Mouse (Mus musculus) lung, embryonic 16.5 days (tissue): ENCODE results near the gene Golga4. TPM values are rescaled to one million over a fixed set of nuclear protein-coding genes. Genes with fewer than 3 reads are reported as not detected.
A peak's percentile ranks its signal among the peaks of the same experiment; 100 is the strongest.

Experiments
- ATAC-seq: fragments of 200-750 bp; cut with Nextera tagmentation; 2 replicates; pipeline ENCODE4 v1.8.0; 2017; ENCODE audit warnings: low read depth, mild to moderate bottlenecking, moderate library complexity
- H3K27ac ChIP-seq: fragments of 300-500 bp; sonication (generic); 2 replicates; pipeline ENCODE4 v1.5.1; 2014; ENCODE audit warnings: mild to moderate bottlenecking, control low read depth, low read length
- H3K27me3 ChIP-seq: fragments of 300-500 bp; sonication (generic); 2 replicates; pipeline ENCODE4 v1.6.1; 2014; ENCODE audit warnings: low read depth, low read length, mixed read lengths; ENCODE audit not compliant: control insufficient read depth, insufficient read depth
- H3K36me3 ChIP-seq: fragments of 300-500 bp; sonication (generic); 2 replicates; pipeline ENCODE4 v1.6.1; 2014; ENCODE audit warnings: low read length; ENCODE audit not compliant: control insufficient read depth, insufficient read depth
- H3K4me1 ChIP-seq: fragments of 300-500 bp; sonication (generic); replicated peaks from 2 replicates; pipeline ENCODE4 v1.6.1; 2014; ENCODE audit warnings: low read length, mixed read lengths; ENCODE audit not compliant: control insufficient read depth, insufficient read depth
- H3K4me2 ChIP-seq: fragments of 300-500 bp; sonication (generic); 2 replicates; pipeline ENCODE4 v1.6.1; 2014; ENCODE audit warnings: low read depth, low read length, control low read depth
- H3K4me3 ChIP-seq: fragments of 300-500 bp; sonication (generic); 2 replicates; pipeline ENCODE4 v1.5.1; 2014; ENCODE audit warnings: mild to moderate bottlenecking, low read length, control low read depth
- H3K9ac ChIP-seq: fragments of 300-500 bp; sonication (generic); 2 replicates; pipeline ENCODE4 v1.6.1; 2014; ENCODE audit warnings: low read length, control low read depth
- H3K9me3 ChIP-seq: fragments of 300-500 bp; sonication (generic); 2 replicates; pipeline ENCODE4 v1.6.1; 2016; ENCODE audit warnings: low read length; ENCODE audit not compliant: control insufficient read depth
- WGBS: fragments of 180-500 bp; shearing (Covaris S2); extraction: QIAGEN DNeasy Blood & Tissue Kit; methylation state at CpG from one replicate; pipeline ENCODE4 v1.1.7; 2014; 5-methylcytosine and 5-hydroxymethylcytosine counted together
- polyA plus RNA-seq: library from polyadenylated mRNA; unstranded; fragments of >200 nt; fragmentation: Nextera tagmentation; extraction: Ambion mirVana; gene quantifications from 2 replicates; pipeline ENCODE4 v1.2.1, GENCODE M21; 2015

Golga4 gene
- polyA plus RNA-seq, 1 experiment from 2014 or later = 40.2 TPM

- WGBS = 85% methylated on average over 6 of the region's 6 CpGs
- no peak overlapping the region for H3K4me2 ChIP-seq
- ATAC-seq = no peak
- H3K4me1 ChIP-seq = peaks cover 14% of the 10 kb centered on the region
- no peak overlapping the region for H3K27ac ChIP-seq
- H3K9me3 ChIP-seq = no peaks in the 10 kb centered on the region
- H3K9ac ChIP-seq = no peak overlapping the region
- no peak overlapping the region for H3K4me3 ChIP-seq
- peaks cover 10% of the 10 kb centered on the region for H3K36me3 ChIP-seq
- no peaks in the 10 kb centered on the region for H3K27me3 ChIP-seq
Measured at GRCm38 (mm10) chr9:118515476-118515875, 9.4 kb downstream of the Golga4 start.

- Histone ChIP-seq H3K9me3 (no peaks in the 10 kb centered on the region), H3K4me2 (no peak overlapping the region), H3K36me3 (peaks cover 10% of the 10 kb centered on the region), H3K27ac (no peak overlapping the region), H3K4me3 (no peak overlapping the region), H3K4me1 (peaks cover 18% of the 10 kb centered on the region), H3K27me3 (no peaks in the 10 kb centered on the region), H3K9ac (no peak overlapping the region)
- ATAC-seq = no peak
- WGBS = 83% methylated on average over 3 of the region's 3 CpGs
Measured at GRCm38 (mm10) chr9:118516162-118516561, 10.1 kb downstream of the Golga4 start.

DNA sequence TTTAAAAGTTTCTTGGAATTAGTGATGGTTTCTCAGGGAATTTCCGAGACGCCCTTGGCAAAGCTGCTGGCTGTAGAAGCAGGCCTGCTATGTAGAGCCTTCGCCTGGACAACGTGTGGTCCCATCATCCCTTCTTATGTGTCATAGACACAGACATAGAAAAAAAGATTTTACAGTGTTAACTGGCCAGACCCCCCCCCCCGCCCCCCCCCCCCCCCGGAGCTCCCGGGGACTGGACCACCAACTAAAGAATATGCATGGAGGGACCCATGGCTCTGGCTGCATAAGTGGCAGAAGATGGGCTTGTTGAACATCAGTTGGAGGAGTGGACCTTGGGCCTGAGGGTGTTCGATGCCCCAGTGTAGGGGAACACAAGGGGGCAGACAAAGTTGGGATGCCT is 11.6 kb downstream of the Golga4 start:
- no peaks in the 10 kb centered on the region for H3K27me3 ChIP-seq
- WGBS = 79% methylated on average over 8 of the region's 8 CpGs
- no peak overlapping the region for H3K4me3 ChIP-seq
- H3K9me3 ChIP-seq = no peaks in the 10 kb centered on the region
- peaks cover 10% of the 10 kb centered on the region for H3K36me3 ChIP-seq
- no peak overlapping the region for H3K4me2 ChIP-seq
- no peak for ATAC-seq
- H3K27ac ChIP-seq = no peak overlapping the region
- peaks cover 18% of the 10 kb centered on the region for H3K4me1 ChIP-seq
- no peak overlapping the region for H3K9ac ChIP-seq

- no peak overlapping the region for H3K4me3 ChIP-seq
- H3K9me3 ChIP-seq = no peaks in the 10 kb centered on the region
- no peaks in the 10 kb centered on the region for H3K27me3 ChIP-seq
- peaks cover 10% of the 10 kb centered on the region for H3K36me3 ChIP-seq
- peaks cover 18% of the 10 kb centered on the region for H3K4me1 ChIP-seq
- no peak overlapping the region for H3K9ac ChIP-seq
- 62% methylated on average over 8 of the region's 8 CpGs for WGBS
- peak overlapping the region; percentile 39; the same call in 1 of the 2 replicates for H3K27ac ChIP-seq
- no peak overlapping the region for H3K4me2 ChIP-seq
- ATAC-seq = no peak
Measured at GRCm38 (mm10) chr9:118519101-118519500, 13.0 kb downstream of the Golga4 start.

GRCm38 (mm10) chr9:118520011-118520410 is 13.9 kb downstream of the Golga4 start:
- Histone ChIP-seq H3K9ac (peak overlapping the region; percentile 35; the same call in 1 of the 2 replicates), H3K27ac (no peak overlapping the region), H3K27me3 (no peaks in the 10 kb centered on the region), H3K4me2 (0 out of 2 replicates have a peak overlapping the region, but pooled peaks have one; percentile 6), H3K4me1 (peaks cover 18% of the 10 kb centered on the region), H3K36me3 (peaks cover 7% of the 10 kb centered on the region; the same call in 1 of the 2 replicates), H3K4me3 (no peak overlapping the region), H3K9me3 (no peaks in the 10 kb centered on the region)
- WGBS = 26% methylated on average over 8 of the region's 8 CpGs
- ATAC-seq = peak; percentile 76

- Histone ChIP-seq H3K27ac (no peak overlapping the region), H3K4me1 (peaks cover 18% of the 10 kb centered on the region), H3K27me3 (no peaks in the 10 kb centered on the region), H3K36me3 (0 out of 2 replicates have a peak, but pooled peaks cover 4% of the 10 kb centered on the region), H3K9ac (no peak overlapping the region), H3K4me2 (no peak overlapping the region), H3K4me3 (no peak overlapping the region), H3K9me3 (no peaks in the 10 kb centered on the region)
- WGBS = 13% methylated on average over 3 of the region's 3 CpGs
- ATAC-seq = 0 out of 2 replicates have a peak, but pooled peaks have one; percentile 15
Measured at GRCm38 (mm10) chr9:118520858-118521257, 14.8 kb downstream of the Golga4 start.

DNA sequence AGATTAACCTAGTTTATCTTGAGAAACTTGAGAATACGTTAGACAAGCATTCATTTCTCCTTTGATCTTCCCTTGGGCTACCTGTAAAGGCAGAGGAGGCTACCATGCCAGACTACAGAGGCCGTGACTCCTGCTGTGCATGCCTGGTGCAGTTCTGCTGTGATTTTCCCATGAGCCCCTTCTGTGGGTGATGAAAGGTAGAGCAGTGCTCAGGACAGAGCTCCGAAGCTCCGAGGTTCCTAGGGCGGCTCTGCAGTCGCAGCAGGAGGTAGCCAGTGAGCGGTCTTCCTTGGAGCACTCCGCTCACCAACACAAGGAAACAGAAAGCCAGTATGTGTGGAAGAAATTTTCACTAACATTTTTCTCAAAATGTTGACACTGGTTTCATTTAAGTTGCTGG is 15.6 kb downstream of the Golga4 start:
- ATAC-seq = no peak

GRCm38 (mm10) chr9:118523738-118524137 is 17.7 kb downstream of the Golga4 start:
- Histone ChIP-seq H3K9ac (no peak overlapping the region), H3K27me3 (no peaks in the 10 kb centered on the region), H3K4me3 (no peak overlapping the region), H3K36me3 (peaks cover 23% of the 10 kb centered on the region), H3K27ac (no peak overlapping the region), H3K4me2 (no peak overlapping the region), H3K4me1 (peaks cover 13% of the 10 kb centered on the region), H3K9me3 (no peaks in the 10 kb centered on the region)
- WGBS = 85% methylated on average over 11 of the region's 11 CpGs
- no peak for ATAC-seq

More for the DNA sequence above, 15.6 kb downstream of the Golga4 start:
- Histone ChIP-seq H3K4me2 (no peak overlapping the region), H3K27ac (no peak overlapping the region), H3K9me3 (no peaks in the 10 kb centered on the region), H3K9ac (no peak overlapping the region), H3K4me3 (no peak overlapping the region), H3K27me3 (no peaks in the 10 kb centered on the region), H3K36me3 (peaks cover 8% of the 10 kb centered on the region; the same call in 1 of the 2 replicates), H3K4me1 (peaks cover 18% of the 10 kb centered on the region)
- WGBS = 86% methylated on average over 8 of the region's 8 CpGs

DNA sequence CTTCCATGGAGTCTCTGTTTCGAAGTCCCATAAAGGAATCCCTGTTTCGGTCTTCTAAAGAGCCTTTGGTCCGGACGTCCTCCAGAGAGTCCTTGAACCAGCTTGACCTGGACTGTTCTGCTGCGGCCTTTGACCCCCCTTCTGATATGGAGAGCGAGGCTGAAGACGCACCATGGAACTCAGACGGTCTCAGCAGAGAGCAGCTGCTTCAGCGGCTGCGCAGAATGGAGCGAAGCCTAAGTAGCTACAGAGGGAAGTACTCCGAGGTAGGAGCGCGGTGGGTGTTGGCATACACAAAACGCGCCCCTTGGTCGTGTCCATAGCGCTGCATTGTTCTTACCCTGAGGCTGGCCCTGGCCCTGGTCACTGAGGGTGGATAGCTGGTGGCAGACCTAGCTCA is 21.0 kb downstream of the Golga4 start:
- no peak for ATAC-seq
- Histone ChIP-seq H3K4me3 (no peak overlapping the region), H3K27ac (no peak overlapping the region), H3K9ac (no peak overlapping the region), H3K4me2 (no peak overlapping the region), H3K27me3 (no peaks in the 10 kb centered on the region), H3K36me3 (peaks cover 35% of the 10 kb centered on the region), H3K9me3 (no peaks in the 10 kb centered on the region), H3K4me1 (no peaks in the 10 kb centered on the region)
- 79% methylated on average over 18 of the region's 18 CpGs for WGBS

- no peak overlapping the region for H3K4me2 ChIP-seq
- H3K4me3 ChIP-seq = no peak overlapping the region
- no peak overlapping the region for H3K9ac ChIP-seq
- no peaks in the 10 kb centered on the region for H3K27me3 ChIP-seq
- H3K9me3 ChIP-seq = no peaks in the 10 kb centered on the region
- no peak for ATAC-seq
- H3K4me1 ChIP-seq = no peaks in the 10 kb centered on the region
- 77% methylated on average over 3 of the region's 3 CpGs for WGBS
- H3K27ac ChIP-seq = no peak overlapping the region
- H3K36me3 ChIP-seq = peaks cover 40% of the 10 kb centered on the region
Measured at GRCm38 (mm10) chr9:118529783-118530182, 23.7 kb downstream of the Golga4 start.
